Mouse (Mus musculus) CH12.LX (cell line): ENCODE data around the gene Olfr460. TPM values are rescaled to one million over a fixed set of nuclear protein-coding genes. Genes with fewer than 3 reads are reported as not detected.

Experiments used
- DNase-seq: peaks from one replicate; pipeline ENCODE4 v3.0.0-alpha.2; 2013; ENCODE audit errors: extremely low read depth
- H3K27ac ChIP-seq: 2 replicates; pipeline ENCODE4 v1.5.1; 2012; ENCODE audit warnings: low read depth, mild to moderate bottlenecking, control low read depth, moderate library complexity; ENCODE audit not compliant: insufficient read depth
- H3K27me3 ChIP-seq: replicated peaks from 2 replicates; pipeline ENCODE3; 2012; ENCODE audit warnings: inconsistent platforms
- H3K36me3 ChIP-seq, 2 experiments: replicated peaks in 1 of 2; 2 replicates each; pipeline versions ENCODE3 to v1.6.1; 2012; ENCODE audit warnings: inconsistent platforms in 1 of 2, low read length in 1 of 2, mild to moderate bottlenecking in 1 of 2, mixed read lengths in 1 of 2, moderate library complexity in 1 of 2; ENCODE audit not compliant: control insufficient read depth in 1 of 2, insufficient read depth in 1 of 2
- H3K4me1 ChIP-seq, 2 experiments: 2 replicates each; pipeline ENCODE4 v1.6.1; 2012; ENCODE audit warnings: inconsistent platforms in 1 of 2, moderate library complexity in 1 of 2; ENCODE audit not compliant: insufficient read depth in 2 of 2, control insufficient read depth in 1 of 2
- H3K4me2 ChIP-seq: 2 replicates; pipeline ENCODE4 v1.6.1; 2012; ENCODE audit warnings: low read depth, mild to moderate bottlenecking, control low read depth; ENCODE audit not compliant: poor library complexity, insufficient read depth, severe bottlenecking
- H3K4me3 ChIP-seq, 3 experiments: fragments of 150-350 bp in 1 of 3; sonication (generic) in 1 of 3; replicated peaks in 1 of 3; 2 replicates each; pipeline versions ENCODE3 to v1.5.1; 2011 to 2012; ENCODE audit warnings: low read depth in 2 of 3, low read length in 2 of 3, mild to moderate bottlenecking in 2 of 3, moderate library complexity in 2 of 3, control low read depth in 1 of 3, improper control_type of control experiment in 1 of 3, inconsistent platforms in 1 of 3, mixed read lengths in 1 of 3; ENCODE audit not compliant: poor library complexity in 1 of 3
- H3K79me2 ChIP-seq: replicated peaks from 2 replicates; pipeline ENCODE4 v1.6.1; 2012; ENCODE audit warnings: mild to moderate bottlenecking, moderate library complexity; ENCODE audit not compliant: control insufficient read depth, poor library complexity, insufficient read depth, severe bottlenecking; ENCODE audit errors: extremely low read depth
- H3K9ac ChIP-seq: 2 replicates; pipeline ENCODE4 v1.6.1; 2012; ENCODE audit warnings: low read depth, mild to moderate bottlenecking, control low read depth, moderate library complexity; ENCODE audit not compliant: insufficient read depth
- H3K9me3 ChIP-seq: replicated peaks from 2 replicates; pipeline ENCODE3; 2012; ENCODE audit warnings: low read length, inconsistent platforms, mixed read lengths
- CHD1 ChIP-seq: IDR thresholded peaks from 2 replicates; pipeline ENCODE4 v1.6.1; 2012; ENCODE audit warnings: low read depth, low read length, improper control_type of control experiment, inconsistent platforms
- CHD2 ChIP-seq: IDR thresholded peaks from 2 replicates; pipeline ENCODE4 v1.6.1; 2011; ENCODE audit warnings: low read length, improper control_type of control experiment
- CTCF ChIP-seq, 2 experiments: IDR thresholded peaks in 1 of 2; conservative IDR thresholded peaks in 1 of 2; 2 replicates each; pipeline ENCODE4 v1.5.1; 2011 to 2012; ENCODE audit warnings: low read depth in 2 of 2, low read length in 2 of 2, improper control_type of control experiment in 1 of 2, inconsistent platforms in 1 of 2, mild to moderate bottlenecking in 1 of 2, moderate library complexity in 1 of 2
- E2F4 ChIP-seq: IDR thresholded peaks from 2 replicates; pipeline ENCODE4 v1.6.1; 2011; ENCODE audit warnings: low read depth, low read length, improper control_type of control experiment; ENCODE audit not compliant: insufficient replicate concordance
- ELF1 ChIP-seq: IDR thresholded peaks from 2 replicates; pipeline ENCODE4 v1.6.1; 2014; ENCODE audit warnings: low read depth, mild to moderate bottlenecking, inconsistent platforms, low read length, improper control_type of control experiment
- EP300 ChIP-seq: IDR thresholded peaks from 2 replicates; pipeline ENCODE4 v1.6.1; 2011; ENCODE audit warnings: low read length, improper control_type of control experiment
- ETS1 ChIP-seq: conservative IDR thresholded peaks from 2 replicates; pipeline ENCODE4 v1.6.1; 2012; ENCODE audit warnings: low read depth, mild to moderate bottlenecking, inconsistent platforms, low read length, improper control_type of control experiment, moderate library complexity
- GABPA ChIP-seq: IDR thresholded peaks from 2 replicates; pipeline ENCODE4 v1.6.1; 2012; ENCODE audit warnings: low read depth, low read length, improper control_type of control experiment, inconsistent platforms; ENCODE audit not compliant: insufficient replicate concordance
- HCFC1 ChIP-seq: IDR thresholded peaks from 2 replicates; pipeline ENCODE4 v1.6.1; 2012; ENCODE audit warnings: low read depth, mild to moderate bottlenecking, inconsistent platforms, low read length, improper control_type of control experiment
- IRF4 ChIP-seq: IDR thresholded peaks from 2 replicates; pipeline ENCODE4 v1.6.1; 2014; ENCODE audit warnings: low read depth, mild to moderate bottlenecking, inconsistent platforms, low read length, improper control_type of control experiment
- JUN ChIP-seq: IDR thresholded peaks from 2 replicates; pipeline ENCODE4 v1.6.1; 2011; ENCODE audit warnings: low read depth, mild to moderate bottlenecking, low read length, improper control_type of control experiment, moderate library complexity; ENCODE audit not compliant: insufficient read depth
- MAX ChIP-seq: IDR thresholded peaks from 2 replicates; pipeline ENCODE4 v1.6.1; 2011; ENCODE audit warnings: low read length, improper control_type of control experiment
- MAZ ChIP-seq: IDR thresholded peaks from 2 replicates; pipeline ENCODE4 v1.6.1; 2012; ENCODE audit warnings: low read depth, mild to moderate bottlenecking, inconsistent platforms, low read length, improper control_type of control experiment, moderate library complexity
- MEF2A ChIP-seq: IDR thresholded peaks from 2 replicates; pipeline ENCODE4 v1.6.1; 2014; ENCODE audit warnings: low read depth, mild to moderate bottlenecking, inconsistent platforms, low read length, improper control_type of control experiment, borderline replicate concordance
- MYC ChIP-seq: IDR thresholded peaks from 2 replicates; pipeline ENCODE4 v1.6.1; 2011; ENCODE audit warnings: low read depth, mild to moderate bottlenecking, improper control_type of control experiment, low read length
- NELFE ChIP-seq: IDR thresholded peaks from 2 replicates; pipeline ENCODE4 v1.6.1; 2011; ENCODE audit warnings: low read depth, low read length, improper control_type of control experiment
- POLR2AphosphoS2 ChIP-seq: IDR thresholded peaks from 2 replicates; pipeline ENCODE4 v1.6.1; 2011; ENCODE audit warnings: low read depth, low read length, improper control_type of control experiment
- RAD21 ChIP-seq: IDR thresholded peaks from 2 replicates; pipeline ENCODE4 v1.6.1; 2011; ENCODE audit warnings: low read depth, mild to moderate bottlenecking, low read length, improper control_type of control experiment, moderate library complexity
- RCOR1 ChIP-seq: conservative IDR thresholded peaks from 2 replicates; pipeline ENCODE4 v1.6.1; 2012; ENCODE audit warnings: low read depth, mild to moderate bottlenecking, inconsistent platforms, low read length, improper control_type of control experiment
- SMC3 ChIP-seq: IDR thresholded peaks from 2 replicates; pipeline ENCODE4 v1.6.1; 2011; ENCODE audit warnings: low read depth, low read length, improper control_type of control experiment
- TBP ChIP-seq: conservative IDR thresholded peaks from 2 replicates; pipeline ENCODE4 v1.6.1; 2011; ENCODE audit warnings: low read depth, low read length, improper control_type of control experiment
- TCF12 ChIP-seq: IDR thresholded peaks from 2 replicates; pipeline ENCODE4 v1.6.1; 2014; ENCODE audit warnings: low read depth, mild to moderate bottlenecking, inconsistent platforms, low read length, improper control_type of control experiment
- UBTF ChIP-seq: IDR thresholded peaks from 2 replicates; pipeline ENCODE4 v1.6.1; 2012; ENCODE audit warnings: low read depth, mild to moderate bottlenecking, inconsistent platforms, low read length, improper control_type of control experiment, moderate library complexity
- USF1 ChIP-seq: IDR thresholded peaks from 2 replicates; pipeline ENCODE4 v1.6.1; 2014; ENCODE audit warnings: low read depth, mild to moderate bottlenecking, inconsistent platforms, low read length, improper control_type of control experiment
- USF2 ChIP-seq: conservative IDR thresholded peaks from 2 replicates; pipeline ENCODE4 v1.6.1; 2011; ENCODE audit warnings: low read depth, low read length, improper control_type of control experiment
- ZC3H11A ChIP-seq: IDR thresholded peaks from 2 replicates; pipeline ENCODE4 v1.6.1; 2012; ENCODE audit warnings: low read depth, mild to moderate bottlenecking, inconsistent platforms, low read length, improper control_type of control experiment
- ZMIZ1 ChIP-seq: IDR thresholded peaks from 2 replicates; pipeline ENCODE4 v1.6.1; 2012; ENCODE audit warnings: low read depth, mild to moderate bottlenecking, inconsistent platforms, low read length, improper control_type of control experiment
- dilution Hi-C: fragments of 300-500 bp; cut with MboI; formaldehyde crosslinking; loops from 2 replicates; pipeline ENCODE4 v1.14.3; 2020; ENCODE audit warnings: low sequenced_read_pairs; ENCODE audit not compliant: extremely low pct_unique_long_range_greater_than_20kb, extremely low pct_ligation_motif_present
- in situ Hi-C: fragments of 300-500 bp; cut with MboI; formaldehyde crosslinking; loops from 3 replicates; pipeline ENCODE4 v1.14.3; 2019; ENCODE audit warnings: low sequenced_read_pairs, low pct_ligation_motif_present, low pct_unique_long_range_greater_than_20kb, mixed read lengths
- polyA plus RNA-seq: library from polyadenylated mRNA; unstranded; fragments of >175 nt; gene quantifications from 2 replicates; pipeline ENCODE4 v1.2.1, GENCODE M21; 2012; ENCODE audit warnings: low read depth; ENCODE audit not compliant: insufficient read length
- total RNA-seq, 2 experiments: library from RNA; depleted of rRNA; stranded (reverse); fragments of 300-350 nt in 1 of 2; fragments of >200 nt in 1 of 2; gene quantifications; 2 replicates each; pipeline ENCODE4 v1.2.3; 2012 to 2014

Gene Olfr460
- total RNA-seq (2012; rRNA removed) (not detected in 2 replicates), total RNA-seq (2014; rRNA removed) (not detected in 2 replicates), polyA plus RNA-seq (not detected in 2 replicates)

- Histone ChIP-seq H3K9me3 (no peaks in the 10 kb centered on the region), H3K27me3 (no peaks in the 10 kb centered on the region), H3K9ac (no peak within 1 kb of the TSS), H3K79me2 (no peaks in the 10 kb centered on the region), H3K4me1 (peaks cover 4 to 18% of the 10 kb centered on the region in 2 experiments; a peak in 3 of 4 replicates), H3K36me3 (no peaks in the 10 kb centered on the region), H3K4me2 (no peak within 1 kb of the TSS), H3K4me3 (no peak within 1 kb of the TSS), H3K27ac (no peak within 1 kb of the TSS)
- dilution Hi-C loops, result no loop called here
- TF ChIP-seq E2F4, result no peak
- TF ChIP-seq UBTF, result no peak
- TF ChIP-seq ELF1, result no peak
- TF ChIP-seq RAD21, result no peak
- no peak for TF ChIP-seq NELFE
- no peak for TF ChIP-seq CHD1
- TF ChIP-seq MAZ, result no peak
- TF ChIP-seq POLR2AphosphoS2, result no peak
- TF ChIP-seq JUN, result no peak
- no peak for TF ChIP-seq HCFC1
- TF ChIP-seq USF2, result no peak
- TF ChIP-seq TBP, result no peak
- no peak for DNase-seq
- in situ Hi-C loops, result no loop called here
These were observed at the start of gene Olfr460 for GRCm38 (mm10) chr6:40569187-40569586. Gene Olfr460, plus strand, starts transcription at chr6:40569487.

GRCm38 (mm10) chr6:40544690-40545089 is 24.6 kb upstream of the Olfr460 start:
- no peaks in the 10 kb centered on the region for H3K27me3 ChIP-seq
- no peak overlapping the region for H3K4me3 ChIP-seq
- no peak overlapping the region for H3K4me2 ChIP-seq
- TF ChIP-seq MYC, result no peak
- no peak for TF ChIP-seq ZC3H11A
- no peak for TF ChIP-seq EP300
- no peak for TF ChIP-seq SMC3
- no peak for TF ChIP-seq IRF4
- TF ChIP-seq TCF12, result no peak
- no peak for TF ChIP-seq MAX
- TF ChIP-seq MAZ, result no peak
- TF ChIP-seq POLR2AphosphoS2, result no peak
- TF ChIP-seq RCOR1, result no peak
- no peak for TF ChIP-seq MEF2A
- no peak for TF ChIP-seq TBP
- no peak for TF ChIP-seq GABPA
- TF ChIP-seq JUN, result no peak
- TF ChIP-seq ZMIZ1, result no peak
- TF ChIP-seq USF1, result no peak
- TF ChIP-seq HCFC1, result no peak
- TF ChIP-seq ETS1, result no peak
- no peak for TF ChIP-seq CTCF (conservative IDR thresholded peaks at IDR 0.05 in 1 of 2, IDR thresholded peaks at IDR 0.05 in 1 of 2; ENCODE audit: low read depth in 2 of 2, low read length in 2 of 2)
- no peak for TF ChIP-seq CHD2
- no peak for DNase-seq
- in situ Hi-C loops, result no loop called here
- dilution Hi-C loops, result no loop called here
- H3K36me3 ChIP-seq, result no peaks in the 10 kb centered on the region
- H3K79me2 ChIP-seq, result no peaks in the 10 kb centered on the region
- no peaks in the 10 kb centered on the region for H3K4me1 ChIP-seq
- no peak overlapping the region for H3K9ac ChIP-seq
- H3K27ac ChIP-seq, result no peak overlapping the region
- H3K9me3 ChIP-seq, result no peaks in the 10 kb centered on the region
